Mouse (Mus musculus) adrenal gland (tissue): Measurements from ENCODE around the gene Zfp286.

ENCODE experiments used
- intact Hi-C: fragments of 180-260 bp; cut with DNase I; formaldehyde crosslinking; loops from one replicate; pipeline ENCODE4 v1.15.1; 2025
- long read RNA-seq, 2 experiments: library from polyadenylated mRNA; unstranded; transcript quantifications; one replicate each; pipeline ENCODE4 v2.0.0; 2020; ENCODE audit warnings: borderline replicate concordance in 1 of 2; ENCODE audit not compliant: insufficient replicate concordance in 1 of 2

Zfp286 gene
- long read RNA-seq, experiment 1, partial matches to known transcripts: 1 of 2 reads
- long read RNA-seq, experiment 1, other reads (novel, unspliced or antisense): 0 of 2 reads
- long read RNA-seq, experiment 2, partial matches to known transcripts: 1 of 3 reads
- long read RNA-seq, experiment 2, other reads (novel, unspliced or antisense): 0 of 3 reads

- intact Hi-C loops: no loop called here
These were observed at the start of gene Zfp286 for GRCm38 (mm10) chr11:62788935-62789616. TSS of gene Zfp286 (minus strand) at chr11:62789462.

- intact Hi-C loops: no loop called here
These were observed 42.6 kb upstream of the Zfp286 start for GRCm38 (mm10) chr11:62831906-62832305.

- intact Hi-C loops: no loop called here
These were observed 41.1 kb upstream of the Zfp286 start for GRCm38 (mm10) chr11:62830387-62830786.

- intact Hi-C loops: no loop called here
These were observed 38.6 kb upstream of the Zfp286 start for GRCm38 (mm10) chr11:62827911-62828310.

DNA sequence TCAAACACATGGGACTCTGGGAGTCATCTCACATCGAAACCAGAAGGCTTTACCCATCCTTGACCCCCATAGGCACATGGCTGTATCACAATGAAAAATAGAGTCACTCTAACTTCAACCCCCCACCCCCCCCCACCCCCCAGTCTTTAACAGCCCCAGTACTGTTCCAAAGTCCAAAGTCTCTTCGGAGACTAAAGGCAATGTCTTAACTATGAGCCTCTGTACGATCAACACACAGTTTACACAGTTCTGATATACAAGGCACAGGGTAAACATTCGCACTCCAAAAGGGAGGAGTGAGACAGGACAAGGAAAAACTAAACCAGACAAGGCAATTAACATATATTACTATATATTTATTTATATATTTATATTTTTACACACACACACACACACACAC, 37.9 kb upstream of the Zfp286 start:
- intact Hi-C loops: no loop called here

- intact Hi-C loops: no loop called here
These were observed 37.0 kb upstream of the Zfp286 start for GRCm38 (mm10) chr11:62826106-62826733.

DNA sequence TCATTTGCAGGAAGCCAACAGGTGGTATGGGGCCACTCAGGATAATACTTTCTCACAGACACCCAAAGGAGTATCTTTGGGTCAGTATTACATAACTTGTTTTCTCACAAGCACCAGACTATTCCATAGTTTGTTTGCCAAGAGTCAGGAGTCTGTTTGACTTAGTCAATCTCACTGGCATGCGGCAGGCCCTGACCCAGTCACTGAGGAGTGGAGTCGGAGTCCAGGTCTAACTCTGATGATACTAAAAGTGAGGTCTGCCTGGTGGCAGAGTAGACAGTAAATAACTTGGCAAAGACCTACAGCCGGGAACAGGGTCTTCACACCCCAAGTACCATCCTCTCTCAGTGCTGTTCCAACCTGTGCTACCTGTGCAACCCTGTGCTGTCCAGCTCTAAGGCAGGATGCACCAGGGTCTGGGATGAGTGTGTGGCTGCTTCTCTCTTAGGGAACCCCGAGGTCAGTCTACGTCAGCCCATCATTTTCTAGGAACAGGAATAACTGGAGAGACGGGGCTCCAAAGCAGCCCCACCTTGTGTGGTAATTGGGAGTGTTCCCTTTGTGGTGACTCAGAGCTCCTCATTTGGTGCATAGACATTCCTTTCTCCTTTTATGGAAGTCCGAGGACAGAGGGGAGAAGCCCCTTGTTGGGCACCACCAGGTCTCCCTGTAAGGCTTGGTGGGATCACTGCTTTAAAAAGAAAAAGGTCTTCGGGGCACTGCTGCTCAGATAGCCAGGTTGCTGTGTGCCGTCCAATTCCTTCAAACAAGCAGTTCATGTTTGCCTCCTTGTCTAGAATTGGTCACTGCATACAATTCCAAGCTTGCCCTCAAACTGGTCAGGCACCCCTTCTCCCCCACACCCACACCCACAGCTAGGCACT, 36.2 kb upstream of the Zfp286 start:
- intact Hi-C loops: no loop called here

- intact Hi-C loops: no loop called here
These were observed 34.9 kb upstream of the Zfp286 start for GRCm38 (mm10) chr11:62824211-62824610.

DNA sequence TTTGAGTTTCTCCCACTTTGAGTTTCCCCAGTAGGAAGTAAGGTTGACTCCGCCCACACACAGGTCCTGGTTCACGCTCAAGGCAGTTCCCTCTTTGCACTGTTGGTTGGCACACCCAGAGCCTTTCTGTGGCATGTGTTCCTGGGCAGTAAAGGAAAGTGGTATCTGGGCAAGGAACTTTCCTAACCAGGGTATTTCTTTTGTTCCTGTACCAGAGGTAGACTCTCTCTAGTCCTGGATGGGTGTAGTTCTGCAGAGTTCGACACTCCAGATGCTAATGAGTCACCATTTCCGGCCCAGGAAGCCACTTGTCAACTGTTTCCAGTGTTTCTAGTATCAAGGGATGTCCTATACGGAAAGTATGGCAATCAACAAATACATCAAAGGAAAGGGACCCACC, 32.6 kb upstream of the Zfp286 start:
- intact Hi-C loops: no loop called here

DNA sequence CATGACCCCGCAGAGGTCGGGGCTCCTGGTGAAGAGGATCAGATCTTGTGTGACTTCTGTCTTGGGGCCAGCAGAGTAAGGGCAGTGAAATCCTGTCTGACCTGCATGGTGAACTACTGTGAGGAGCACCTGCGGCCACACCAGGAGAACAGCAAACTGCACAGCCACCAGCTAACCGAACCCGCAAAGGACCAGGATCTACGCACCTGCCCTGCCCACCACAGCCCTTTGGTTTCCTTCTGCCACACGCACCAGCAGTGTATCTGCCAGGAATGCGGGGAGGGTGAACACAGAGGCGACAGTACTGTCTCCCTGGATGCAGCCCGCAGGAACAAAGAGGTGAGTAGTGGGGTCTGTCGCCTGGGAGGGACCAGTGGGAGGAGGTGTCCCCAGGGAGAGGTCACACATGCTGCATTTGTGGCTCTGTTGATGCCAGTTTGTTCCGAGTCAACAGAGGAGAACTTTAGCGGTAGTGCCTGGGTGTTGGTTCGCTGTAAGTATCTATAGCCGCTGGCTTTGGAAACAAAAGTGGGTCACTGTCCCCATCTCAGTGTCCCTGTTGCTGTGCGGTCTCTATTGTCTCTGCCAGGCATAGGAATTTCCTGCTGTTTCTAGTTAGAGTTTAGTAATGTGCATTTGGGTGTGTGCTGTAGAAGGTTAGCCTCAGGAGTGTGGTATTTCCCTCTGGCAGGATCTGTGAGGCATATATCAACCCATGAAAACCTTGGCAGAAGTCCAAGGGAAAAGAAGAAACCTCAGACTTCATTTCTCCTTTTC, 31.6 kb upstream of the Zfp286 start:
- intact Hi-C loops: no loop called here

DNA sequence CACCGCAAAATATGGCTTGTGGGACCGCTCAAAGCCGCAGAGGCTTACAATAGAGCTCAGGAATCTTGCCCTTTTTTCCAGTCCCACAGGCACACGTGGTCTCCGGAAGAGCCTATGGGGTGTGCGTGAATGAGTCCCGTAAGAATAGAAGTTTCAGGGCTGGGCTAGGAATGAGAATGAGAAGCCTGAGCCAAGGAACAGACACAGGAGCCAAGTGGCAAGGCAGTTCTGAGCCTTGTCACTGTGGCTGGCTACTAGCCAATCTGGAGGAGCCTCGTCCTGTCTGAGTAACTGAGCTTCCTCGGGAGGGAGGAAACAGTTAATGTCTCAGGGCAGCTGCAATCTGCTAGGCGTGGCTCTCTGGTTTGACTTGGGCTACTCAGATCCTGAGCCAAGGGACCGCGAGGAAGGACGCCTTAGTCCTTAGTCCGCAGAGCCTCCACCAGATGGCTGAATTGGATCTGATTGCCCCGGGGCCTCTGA, 30.8 kb upstream of the Zfp286 start, which contains the start of gene Trim16:
Gene Trim16, plus strand, starts transcription at position 173 of the 483 bp plus-strand sequence.
- intact Hi-C loops: no loop called here

DNA sequence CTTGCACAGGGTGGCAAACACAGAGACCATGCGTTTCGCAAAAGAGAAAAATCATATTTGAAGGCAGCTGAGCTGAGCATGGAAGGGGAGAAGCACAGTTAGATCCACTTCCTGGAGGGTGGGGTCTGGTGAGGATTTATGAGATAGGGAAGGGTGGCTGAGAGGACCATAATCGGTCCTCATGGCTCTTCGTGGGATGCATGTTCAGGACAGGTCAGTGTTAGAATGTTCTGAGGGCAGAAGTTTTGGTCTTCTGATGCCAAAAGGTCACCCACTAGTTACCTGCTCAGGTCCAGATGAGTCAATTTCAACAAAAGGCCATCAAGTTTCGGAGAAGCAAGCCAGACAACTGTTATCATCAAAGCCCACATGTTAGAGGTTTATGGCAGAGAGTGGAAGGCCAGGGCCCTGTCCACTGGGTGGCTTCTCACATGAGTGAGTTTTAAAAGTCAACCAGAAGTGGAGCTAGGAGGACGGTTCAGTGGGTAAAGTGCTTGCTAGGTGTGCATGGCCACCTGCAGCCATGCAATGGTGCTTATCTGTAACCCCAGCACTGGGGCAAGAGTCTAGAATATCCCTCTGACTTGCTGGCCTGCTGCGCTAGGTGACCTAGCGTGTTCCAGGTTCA, 29.9 kb upstream of the Zfp286 start:
- intact Hi-C loops: no loop called here

- intact Hi-C loops: no loop called here
These were observed 27.3 kb upstream of the Zfp286 start for GRCm38 (mm10) chr11:62816591-62816990.

DNA sequence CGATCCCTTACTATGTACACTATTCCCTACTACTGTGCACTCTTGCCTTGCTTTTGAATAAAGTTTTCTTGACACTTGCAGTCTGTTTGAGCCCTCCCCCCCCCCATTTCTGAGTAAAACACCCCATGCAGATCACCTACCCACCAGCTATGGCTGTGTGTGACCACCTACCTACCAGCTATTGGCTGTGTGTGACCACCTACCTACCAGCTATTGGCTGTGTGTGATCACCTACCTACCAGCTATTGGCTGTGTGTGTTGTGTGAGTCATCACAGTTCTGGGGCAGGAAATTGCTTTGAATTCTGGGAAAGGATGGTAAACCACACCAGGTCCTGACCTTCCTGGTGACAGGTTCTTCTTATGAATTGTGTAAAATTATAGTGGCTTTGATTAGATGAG, 26.2 kb upstream of the Zfp286 start:
- intact Hi-C loops: no loop called here

DNA sequence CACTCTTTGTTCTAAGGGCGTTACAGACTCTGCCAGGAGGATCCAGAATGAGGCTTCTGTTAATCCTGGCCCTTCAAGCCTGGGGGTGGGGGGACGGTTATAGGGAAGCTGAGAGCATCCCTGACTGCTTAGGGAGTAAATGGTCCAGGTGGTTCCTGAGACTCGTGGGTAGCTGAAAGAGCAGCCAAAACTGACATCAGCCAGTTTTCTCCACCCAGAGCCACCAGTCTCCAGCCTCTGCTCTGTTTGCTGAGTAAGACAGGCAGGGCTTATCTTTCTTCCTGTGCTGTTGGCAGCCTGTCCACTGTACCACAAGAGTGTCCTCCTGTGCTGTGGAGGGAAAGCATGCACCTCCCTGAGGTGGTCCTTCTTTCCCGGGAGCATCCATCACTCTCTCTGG, 25.4 kb upstream of the Zfp286 start:
- intact Hi-C loops: no loop called here

DNA sequence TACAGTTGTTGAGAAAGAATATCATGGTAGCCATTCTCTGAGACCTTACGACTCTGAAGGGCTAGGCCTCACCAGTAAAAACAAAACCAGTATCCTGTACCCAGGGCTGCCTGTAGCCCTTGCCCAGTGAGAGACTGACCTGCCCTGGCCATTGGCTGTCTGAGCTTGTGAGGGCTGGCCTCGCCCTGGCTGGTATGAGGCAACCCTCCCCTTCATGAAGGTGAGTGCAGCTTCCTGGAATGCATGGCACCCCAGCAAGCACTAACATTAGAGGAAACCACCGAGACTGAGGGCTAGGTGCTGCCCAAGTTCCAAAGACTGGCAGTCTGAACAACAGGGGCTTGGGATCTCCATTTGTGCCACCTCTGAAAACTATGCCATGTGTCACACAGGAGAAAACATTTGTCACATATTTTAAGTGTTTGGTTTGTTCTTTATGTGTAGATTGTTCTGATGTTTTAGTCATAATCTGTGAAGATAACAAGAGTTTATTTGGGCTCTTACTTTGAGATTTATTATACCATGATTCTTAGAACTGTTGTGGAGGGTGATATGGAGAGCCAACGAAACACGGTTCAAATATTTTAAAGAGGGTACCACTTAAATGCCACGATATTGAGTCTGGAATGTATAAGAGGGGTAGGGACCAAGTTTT, 24.8 kb upstream of the Zfp286 start:
- intact Hi-C loops: no loop called here

GRCm38 (mm10) chr11:62813497-62813896, 24.2 kb upstream of the Zfp286 start:
- intact Hi-C loops: no loop called here

DNA sequence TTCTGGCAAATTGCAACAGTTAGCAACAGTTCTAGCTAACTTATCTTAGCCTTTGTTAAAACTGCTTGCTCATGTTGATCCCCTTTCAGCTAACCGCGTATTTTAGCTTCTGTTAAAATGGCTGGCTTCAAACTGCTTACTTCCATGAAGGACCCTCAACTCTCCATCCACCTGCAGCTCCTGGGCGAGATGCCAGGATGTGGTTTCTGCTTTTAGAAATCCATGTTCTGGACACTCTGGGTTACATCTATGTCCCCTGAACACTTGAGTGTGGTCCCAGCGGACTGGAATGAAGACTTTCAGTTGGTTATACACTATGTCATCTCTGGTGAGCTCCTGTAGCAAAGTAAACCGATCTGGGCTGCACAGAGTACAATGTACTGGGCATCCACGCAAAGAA, 23.0 kb upstream of the Zfp286 start:
- intact Hi-C loops: no loop called here

DNA sequence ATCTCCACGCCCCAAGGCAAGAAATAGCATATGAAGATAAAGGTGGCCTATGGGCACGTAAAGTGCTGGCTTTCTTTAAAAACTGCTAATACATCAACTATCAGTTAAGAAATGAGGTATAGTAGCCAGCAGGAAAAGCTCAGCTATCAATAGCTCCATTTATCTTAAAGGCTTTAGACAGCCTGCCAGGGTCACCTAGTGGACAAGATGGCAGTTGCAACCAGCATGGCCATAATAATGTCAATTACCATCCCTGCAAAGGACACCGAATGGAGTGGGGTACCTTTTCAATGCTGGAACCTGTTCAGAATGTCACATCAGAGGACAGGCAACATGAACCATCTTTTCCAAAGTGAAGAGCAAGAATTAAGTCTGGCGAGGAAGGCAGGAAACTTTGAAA, 19.9 kb upstream of the Zfp286 start:
- intact Hi-C loops: no loop called here

DNA sequence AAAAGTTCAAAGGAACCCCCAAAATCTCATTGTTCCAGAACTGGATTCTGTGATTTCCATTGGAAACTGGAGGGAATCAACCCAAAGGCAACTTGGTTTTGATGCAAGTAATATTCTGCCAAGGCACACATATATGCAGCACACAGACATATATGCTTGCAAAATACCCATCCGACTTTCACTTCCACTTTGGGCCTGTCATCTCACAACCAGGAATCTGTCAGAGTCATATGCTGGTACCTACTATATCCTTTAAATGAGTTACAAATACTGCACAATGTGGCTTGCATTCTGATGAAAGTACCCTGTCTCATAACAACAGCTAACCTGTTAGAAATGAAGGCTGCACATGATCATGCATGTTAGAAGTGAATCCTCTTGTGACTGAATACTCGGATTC, 18.7 kb upstream of the Zfp286 start:
- intact Hi-C loops: no loop called here
